Mouse (Mus musculus) heart, embryonic 10.5 days (tissue): ENCODE measurements at regions not wholly inside any gene's neighbourhood (a gene's known extent, or its start where the extent isn't known, plus 50 kb on each side); places are given as distances from the start of the nearest gene placed in this dataset.

Experiments used
- DNase-seq: peaks from one replicate; pipeline ENCODE4 v3.0.0-alpha.2; 2017; ENCODE audit warnings: low spot score
- H3K27ac ChIP-seq: fragments of 300-500 bp; sonication (generic); 2 replicates; pipeline ENCODE4 v1.5.1; 2016; ENCODE audit warnings: mild to moderate bottlenecking
- H3K27me3 ChIP-seq: fragments of 300-500 bp; sonication (generic); 2 replicates; pipeline ENCODE4 v1.6.1; 2016; ENCODE audit warnings: mild to moderate bottlenecking; ENCODE audit not compliant: poor library complexity, insufficient read depth, severe bottlenecking
- H3K36me3 ChIP-seq: fragments of 300-500 bp; sonication (generic); 2 replicates; pipeline ENCODE4 v1.6.1; 2016; ENCODE audit warnings: mild to moderate bottlenecking, moderate library complexity
- H3K4me1 ChIP-seq: fragments of 300-500 bp; sonication (generic); 2 replicates; pipeline ENCODE4 v1.6.1; 2016; ENCODE audit warnings: mild to moderate bottlenecking
- H3K4me3 ChIP-seq: fragments of 300-500 bp; sonication (generic); 2 replicates; pipeline ENCODE4 v1.5.1; 2016; ENCODE audit warnings: mild to moderate bottlenecking, moderate library complexity
- H3K9me3 ChIP-seq: fragments of 300-500 bp; sonication (generic); 2 replicates; pipeline ENCODE4 v1.6.1; 2016; ENCODE audit warnings: mild to moderate bottlenecking, moderate library complexity
- WGBS: fragments of 180-500 bp; shearing (Covaris S2); methylation state at CpG from one replicate; pipeline ENCODE4 v1.1.7; 2016; 5-methylcytosine and 5-hydroxymethylcytosine counted together

DNA sequence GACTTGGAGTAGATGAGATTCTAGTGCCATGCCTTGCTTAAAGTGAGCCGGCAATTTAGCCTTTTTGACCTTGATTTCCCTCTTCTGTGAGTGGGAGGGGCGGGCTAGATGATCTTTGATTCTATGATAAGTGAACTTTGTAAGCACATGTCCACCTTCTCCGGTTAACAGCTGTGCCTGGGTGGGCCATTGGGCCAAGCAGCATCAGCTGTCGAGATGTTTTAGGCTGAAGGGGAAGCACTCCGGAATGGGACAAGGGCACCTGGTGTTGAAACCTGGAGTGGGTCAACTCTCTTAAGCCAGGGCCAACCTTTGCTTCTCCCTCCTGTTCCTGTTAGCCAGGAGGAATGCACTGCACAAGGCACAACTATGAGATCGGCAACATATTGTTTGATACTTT, 239.5 kb upstream of the Map3k1 start:
- WGBS = 80% methylated on average over 6 of the region's 6 CpGs
- Histone ChIP-seq H3K27ac (0 out of 2 replicates have a peak overlapping the region, but pooled peaks have one; percentile 53), H3K4me3 (no peak overlapping the region), H3K4me1 (peaks cover 26% of the 10 kb centered on the region), H3K36me3 (no peaks in the 10 kb centered on the region), H3K27me3 (no peaks in the 10 kb centered on the region), H3K9me3 (no peaks in the 10 kb centered on the region)
- DNase-seq = no peak

DNA sequence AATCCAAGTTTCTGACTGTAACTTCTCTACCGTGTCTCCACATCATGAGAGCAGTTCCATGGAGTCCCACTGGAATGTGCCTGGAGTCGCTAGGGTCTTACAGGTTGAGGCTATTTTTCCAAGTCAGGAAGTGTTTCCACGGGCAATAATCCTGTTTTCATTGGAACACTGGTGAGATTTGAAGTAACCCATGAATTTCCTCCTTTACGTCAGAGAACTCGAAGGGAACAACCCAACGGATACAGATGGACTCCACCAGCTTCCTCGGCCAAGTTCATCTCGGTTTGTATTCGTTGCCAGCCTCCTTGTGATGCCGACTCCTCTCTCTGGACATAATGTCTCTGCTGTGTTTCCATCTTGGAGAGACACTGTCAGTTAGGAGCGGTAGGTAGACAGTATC, 237.4 kb upstream of the Ankrd55 start:
- no peak for DNase-seq
- H3K27ac ChIP-seq = no peak overlapping the region; the same call in 1 of the 2 replicates
- H3K4me1 ChIP-seq = peaks cover 8% of the 10 kb centered on the region; the same call in 1 of the 2 replicates
- H3K9me3 ChIP-seq = no peaks in the 10 kb centered on the region
- H3K27me3 ChIP-seq = no peaks in the 10 kb centered on the region
- H3K36me3 ChIP-seq = no peaks in the 10 kb centered on the region
- 84% methylated on average over 11 of the region's 11 CpGs for WGBS
- no peak overlapping the region for H3K4me3 ChIP-seq

DNA sequence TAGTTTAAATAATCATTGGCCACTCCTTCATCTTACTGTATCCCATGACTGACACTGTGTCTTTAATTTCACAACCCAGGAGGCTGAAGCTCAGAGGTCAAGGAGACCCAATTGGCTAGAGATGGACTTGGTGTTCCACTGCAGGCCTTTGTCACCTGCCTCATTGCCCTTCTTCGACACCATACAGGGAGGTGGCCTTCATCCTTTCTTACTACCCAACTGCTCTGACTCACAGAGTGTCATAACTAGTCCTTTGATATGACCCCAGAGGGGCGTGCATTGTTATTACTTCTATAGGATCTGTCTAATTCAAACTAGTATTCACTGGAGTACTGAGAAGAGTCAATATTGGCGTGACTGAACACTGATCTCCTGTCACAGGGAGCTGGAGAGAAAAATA, 236.2 kb upstream of the Ankrd55 start:
- Histone ChIP-seq H3K27me3 (no peaks in the 10 kb centered on the region), H3K9me3 (no peaks in the 10 kb centered on the region), H3K4me1 (peaks cover 7% of the 10 kb centered on the region; the same call in 1 of the 2 replicates), H3K27ac (no peak overlapping the region), H3K36me3 (no peaks in the 10 kb centered on the region), H3K4me3 (no peak overlapping the region)
- WGBS = 88% methylated on average over 3 of the region's 3 CpGs
- no peak for DNase-seq

DNA sequence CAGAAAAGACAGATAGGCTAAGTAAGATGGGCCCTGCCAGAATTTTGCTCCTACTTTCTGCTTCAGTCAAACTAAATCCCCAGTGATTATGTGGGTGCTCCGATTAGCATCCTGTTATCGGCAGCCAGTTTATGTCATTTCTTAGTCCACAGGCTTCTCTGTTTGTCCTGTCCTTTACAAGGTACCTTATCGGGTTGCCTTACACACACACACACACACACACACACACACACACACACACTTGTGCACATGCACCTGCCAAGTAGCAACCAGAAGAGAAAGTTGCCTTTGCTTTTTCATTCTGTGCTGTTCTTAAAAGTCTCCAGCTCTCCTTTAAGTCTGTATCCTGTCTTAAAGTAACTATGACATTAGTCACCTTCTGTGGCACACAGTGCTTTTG, 235.8 kb upstream of the Ankrd55 start:
- Histone ChIP-seq H3K36me3 (no peaks in the 10 kb centered on the region), H3K27ac (no peak overlapping the region), H3K4me1 (peaks cover 5% of the 10 kb centered on the region), H3K27me3 (no peaks in the 10 kb centered on the region), H3K4me3 (no peak overlapping the region), H3K9me3 (no peaks in the 10 kb centered on the region)
- WGBS = 83% methylated on average over 3 of the region's 3 CpGs
- DNase-seq = no peak

DNA sequence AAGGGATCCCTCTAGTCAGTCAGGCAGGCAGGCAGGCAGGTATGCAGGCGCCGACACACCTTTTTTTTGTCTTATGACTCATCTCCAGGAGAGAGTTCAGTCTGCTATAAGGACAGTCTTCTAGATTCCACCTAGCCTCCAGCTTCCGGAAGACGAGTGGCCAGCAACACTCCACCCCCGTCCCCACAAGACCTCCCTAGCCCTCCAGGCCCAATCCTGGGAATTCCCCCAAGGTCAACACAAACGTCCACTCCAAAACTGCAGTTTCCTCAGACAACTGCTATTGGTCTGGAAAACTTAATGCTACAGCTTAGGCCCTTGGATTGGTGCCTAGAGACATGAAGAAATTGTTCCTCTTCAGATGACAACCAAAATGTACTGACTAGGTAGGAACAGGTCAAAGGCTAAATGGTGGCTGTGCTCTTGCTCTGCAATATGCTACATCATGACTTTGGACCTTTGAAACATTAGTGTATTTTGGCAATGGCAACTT, 233.3 kb upstream of the Ankrd55 start:
- Histone ChIP-seq H3K4me1 (peaks cover 6% of the 10 kb centered on the region; the same call in 1 of the 2 replicates), H3K27me3 (no peaks in the 10 kb centered on the region), H3K4me3 (no peak overlapping the region), H3K9me3 (no peaks in the 10 kb centered on the region), H3K27ac (no peak overlapping the region), H3K36me3 (no peaks in the 10 kb centered on the region)
- peak; percentile 53 for DNase-seq
- WGBS = 79% methylated on average over 6 of the region's 6 CpGs

GRCm38 (mm10) chr13:112058218-112058617, 230.0 kb upstream of the Ankrd55 start:
- Histone ChIP-seq H3K27me3 (no peaks in the 10 kb centered on the region), H3K27ac (0 out of 2 replicates have a peak overlapping the region, but pooled peaks have one; percentile 3), H3K36me3 (no peaks in the 10 kb centered on the region), H3K9me3 (no peaks in the 10 kb centered on the region), H3K4me1 (peaks cover 8% of the 10 kb centered on the region), H3K4me3 (no peak overlapping the region)
- DNase-seq = peak; percentile 72
- WGBS = 72% methylated on average over 11 of the region's 11 CpGs

DNA sequence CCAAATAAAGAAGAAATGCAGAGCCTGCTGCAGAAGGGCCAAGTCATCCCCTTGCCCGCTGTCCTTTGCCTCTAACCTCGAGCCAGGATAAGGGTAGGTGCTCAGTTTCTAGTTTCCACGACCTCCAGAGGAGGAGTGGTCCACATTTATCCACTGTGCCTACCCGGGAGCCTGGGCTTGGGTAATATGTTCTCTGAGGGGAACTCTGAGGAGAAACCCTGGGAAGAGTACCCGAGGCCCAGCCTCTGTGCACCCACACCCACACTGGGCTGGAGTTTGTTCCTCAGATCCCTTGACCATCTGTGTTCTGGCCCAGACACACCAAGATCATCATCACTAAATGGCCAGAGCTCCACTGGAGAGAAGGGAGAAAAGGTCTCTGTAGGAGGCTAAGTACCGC, 229.5 kb upstream of the Ankrd55 start:
- Histone ChIP-seq H3K4me1 (peaks cover 13% of the 10 kb centered on the region), H3K27me3 (no peaks in the 10 kb centered on the region), H3K9me3 (no peaks in the 10 kb centered on the region), H3K36me3 (no peaks in the 10 kb centered on the region), H3K4me3 (no peak overlapping the region), H3K27ac (no peak overlapping the region)
- peak; percentile 58 for DNase-seq
- 73% methylated on average over 6 of the region's 6 CpGs for whole genome bisulfite sequencing

DNA sequence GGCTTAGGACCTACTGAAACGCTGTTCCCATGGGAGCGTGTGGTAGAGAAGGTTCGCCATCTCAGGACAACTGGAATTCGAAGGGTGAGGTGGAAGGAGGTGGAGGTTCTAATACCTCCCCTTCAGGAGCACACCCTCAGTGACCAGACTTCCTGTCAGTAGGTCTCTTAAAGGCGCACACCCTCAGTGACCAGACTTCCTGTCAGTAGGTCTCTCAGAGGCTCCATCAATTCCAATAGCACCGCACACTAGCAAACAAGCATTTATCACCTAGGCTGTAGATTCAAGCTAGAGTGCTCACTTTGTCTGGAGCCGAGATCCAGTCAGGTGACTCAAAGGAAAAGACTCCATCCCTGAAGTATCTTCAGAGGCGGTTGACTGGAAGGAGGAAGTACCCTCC, 226.2 kb upstream of the Ankrd55 start:
- H3K27ac ChIP-seq = no peak overlapping the region
- H3K4me3 ChIP-seq = no peak overlapping the region
- peak; percentile 68 for DNase-seq
- H3K27me3 ChIP-seq = no peaks in the 10 kb centered on the region
- 81% methylated on average over 8 of the region's 8 CpGs for WGBS
- H3K36me3 ChIP-seq = no peaks in the 10 kb centered on the region
- H3K9me3 ChIP-seq = no peaks in the 10 kb centered on the region
- peaks cover 21% of the 10 kb centered on the region for H3K4me1 ChIP-seq

DNA sequence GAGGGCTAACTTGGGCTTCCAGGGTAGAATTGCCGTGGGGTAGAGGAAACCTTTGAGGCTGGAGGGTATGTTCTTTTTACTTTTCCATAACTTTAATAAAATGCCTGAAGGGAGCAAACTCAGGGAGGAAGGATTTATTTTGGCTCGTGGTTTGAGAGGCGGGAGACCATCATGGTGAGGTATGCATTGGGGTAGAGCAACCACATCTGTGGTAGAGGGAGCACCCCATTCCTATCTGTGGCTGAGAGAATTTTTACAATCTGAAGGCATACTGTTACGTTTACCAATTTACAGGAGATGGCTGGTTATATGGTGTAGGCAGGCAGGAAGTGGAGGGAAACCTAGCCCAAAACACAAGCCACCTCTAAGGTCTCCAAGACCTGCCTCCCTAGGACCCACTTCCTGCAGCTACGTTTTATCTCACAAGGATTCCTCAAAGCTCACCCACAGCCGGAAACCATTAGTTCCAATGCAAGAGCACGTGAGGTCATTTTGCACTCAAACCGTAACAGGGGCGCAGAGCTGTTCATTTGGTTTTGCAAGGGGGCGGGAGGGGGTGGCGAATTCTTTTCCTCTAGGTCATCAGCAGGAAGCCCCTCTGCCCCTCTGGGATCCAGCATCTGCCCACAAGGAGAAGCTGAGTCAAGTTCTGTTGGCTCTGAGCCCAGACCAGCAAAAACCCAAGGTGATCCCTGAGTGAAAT, 224.7 kb upstream of the Ankrd55 start:
- 57% methylated on average over 11 of the region's 11 CpGs for WGBS
- H3K27me3 ChIP-seq = no peaks in the 10 kb centered on the region
- H3K27ac ChIP-seq = 0 out of 2 replicates have a peak overlapping the region, but pooled peaks have one; percentile 10
- H3K4me1 ChIP-seq = peaks cover 15% of the 10 kb centered on the region
- no peaks in the 10 kb centered on the region for H3K36me3 ChIP-seq
- H3K9me3 ChIP-seq = no peaks in the 10 kb centered on the region
- peak; percentile 71 for DNase-seq
- no peak overlapping the region for H3K4me3 ChIP-seq

GRCm38 (mm10) chr13:112064681-112065080, 223.6 kb upstream of the Ankrd55 start:
- no peaks in the 10 kb centered on the region for H3K27me3 ChIP-seq
- no peak overlapping the region for H3K4me3 ChIP-seq
- WGBS = 89% methylated on average over 10 of the region's 10 CpGs
- no peak overlapping the region for H3K27ac ChIP-seq
- H3K36me3 ChIP-seq = no peaks in the 10 kb centered on the region
- peak; percentile 51 for DNase-seq
- H3K9me3 ChIP-seq = no peaks in the 10 kb centered on the region
- H3K4me1 ChIP-seq = peaks cover 15% of the 10 kb centered on the region

- WGBS = 71% methylated on average over 20 of the region's 20 CpGs
- no peak for DNase-seq
- H3K27me3 ChIP-seq = no peaks in the 10 kb centered on the region
- H3K4me3 ChIP-seq = no peak overlapping the region
- no peaks in the 10 kb centered on the region for H3K9me3 ChIP-seq
- no peaks in the 10 kb centered on the region for H3K36me3 ChIP-seq
- H3K27ac ChIP-seq = peak overlapping the region; percentile 17; the same call in 1 of the 2 replicates
- peaks cover 15% of the 10 kb centered on the region for H3K4me1 ChIP-seq
These were observed 221.0 kb upstream of the Ankrd55 start for GRCm38 (mm10) chr13:112067066-112067847.

- Histone ChIP-seq H3K27ac (no peak overlapping the region), H3K27me3 (no peaks in the 10 kb centered on the region), H3K9me3 (no peaks in the 10 kb centered on the region), H3K4me3 (no peak overlapping the region), H3K4me1 (peaks cover 9% of the 10 kb centered on the region; the same call in 1 of the 2 replicates), H3K36me3 (no peaks in the 10 kb centered on the region)
- no peak for DNase-seq
- WGBS = 83% methylated on average over 4 of the region's 4 CpGs
These were observed 217.5 kb upstream of the Ankrd55 start for GRCm38 (mm10) chr13:112070757-112071156.
